Mouse (Mus musculus) intestine, postnatal 0 days (tissue): Measurements from ENCODE around the gene Shd. TPM values are rescaled to one million over a fixed set of nuclear protein-coding genes. Genes with fewer than 3 reads are reported as not detected.

Source experiments
- ATAC-seq: fragments of 200-750 bp; cut with Nextera tagmentation; 2 replicates; pipeline ENCODE4 v1.8.0; 2017; ENCODE audit warnings: mild to moderate bottlenecking, moderate TSS enrichment, moderate library complexity
- H3K27ac ChIP-seq: fragments of 300-500 bp; sonication (generic); 2 replicates; pipeline ENCODE4 v1.5.1; 2014; ENCODE audit warnings: mild to moderate bottlenecking, low read depth, low read length, moderate library complexity
- H3K27me3 ChIP-seq: fragments of 300-500 bp; sonication (generic); replicated peaks from 2 replicates; pipeline ENCODE4 v1.6.1; 2014; ENCODE audit warnings: low read length, mixed read lengths; ENCODE audit not compliant: control insufficient read depth, insufficient read depth
- H3K36me3 ChIP-seq: fragments of 300-500 bp; sonication (generic); 2 replicates; pipeline ENCODE4 v1.6.1; 2014; ENCODE audit warnings: mild to moderate bottlenecking, moderate library complexity; ENCODE audit not compliant: control insufficient read depth, insufficient read depth
- H3K4me1 ChIP-seq: fragments of 300-500 bp; sonication (generic); replicated peaks from 2 replicates; pipeline ENCODE4 v1.6.1; 2014; ENCODE audit warnings: antibody characterized with exemption, low read length, mixed read lengths; ENCODE audit not compliant: control insufficient read depth, insufficient read depth
- H3K4me2 ChIP-seq: fragments of 300-500 bp; sonication (generic); replicated peaks from 2 replicates; pipeline ENCODE4 v1.6.1; 2014; ENCODE audit warnings: low read depth, mild to moderate bottlenecking, moderate library complexity
- H3K4me3 ChIP-seq: fragments of 300-500 bp; sonication (generic); 2 replicates; pipeline ENCODE4 v1.5.1; 2014; ENCODE audit warnings: low read depth, low read length
- H3K9ac ChIP-seq: fragments of 300-500 bp; sonication (generic); 2 replicates; pipeline ENCODE4 v1.6.1; 2014; ENCODE audit warnings: mild to moderate bottlenecking, low read depth, low read length
- H3K9me3 ChIP-seq: fragments of 300-500 bp; sonication (generic); 2 replicates; pipeline ENCODE4 v1.6.1; 2016; ENCODE audit warnings: mixed run types; ENCODE audit not compliant: control insufficient read depth
- CTCF ChIP-seq: sonication (generic); IDR thresholded peaks from 2 replicates; pipeline ENCODE4 v1.5.1; 2016; ENCODE audit warnings: low read depth, mild to moderate bottlenecking, control low read depth, antibody characterized with exemption, moderate library complexity
- WGBS: fragments of 180-500 bp; shearing (Covaris S2); extraction: QIAGEN DNeasy Blood & Tissue Kit; methylation state at CpG from one replicate; pipeline ENCODE4 v1.1.7; 2014; 5-methylcytosine and 5-hydroxymethylcytosine counted together
- polyA plus RNA-seq: library from polyadenylated mRNA; unstranded; fragments of >200 nt; fragmentation: Nextera tagmentation; extraction: Ambion mirVana; gene quantifications from 2 replicates; pipeline ENCODE4 v1.2.1, GENCODE M21; 2015

Shd gene
- polyA plus RNA-seq, 1 experiment from 2014 or later, result 2.9 TPM

DNA sequence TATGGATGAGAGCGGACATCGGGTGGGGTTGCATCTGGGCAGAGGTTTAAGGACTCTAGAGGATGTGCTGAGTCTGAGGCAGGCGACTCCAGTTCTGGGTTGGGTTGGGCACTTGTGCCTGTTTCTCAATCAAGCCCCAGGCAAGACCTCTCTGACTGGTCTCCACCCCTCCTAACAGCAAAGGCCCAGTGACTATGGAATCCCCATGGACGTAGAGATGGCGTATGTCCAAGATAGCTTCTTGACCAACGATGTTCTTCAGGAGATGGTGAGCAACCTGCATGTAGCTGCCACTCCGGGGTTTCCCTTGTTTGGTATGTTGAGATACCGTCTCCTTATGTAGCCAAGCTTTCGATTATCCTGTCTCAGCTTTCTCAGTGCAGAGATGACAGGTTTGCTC, 45.0 kb downstream of the Shd start:
- no peak overlapping the region for H3K4me3 ChIP-seq
- no peak overlapping the region for H3K27ac ChIP-seq
- ATAC-seq, result no peak
- H3K9ac ChIP-seq, result no peak overlapping the region
- H3K4me1 ChIP-seq, result 0 out of 2 replicates have a peak, but pooled peaks cover 2% of the 10 kb centered on the region
- no peaks in the 10 kb centered on the region for H3K27me3 ChIP-seq
- H3K4me2 ChIP-seq, result no peak overlapping the region
- peaks cover 78% of the 10 kb centered on the region for H3K36me3 ChIP-seq
- H3K9me3 ChIP-seq, result no peaks in the 10 kb centered on the region
- no peak for TF ChIP-seq CTCF
- 89% methylated on average over 9 of the region's 9 CpGs for WGBS

GRCm38 (mm10) chr17:56016382-56016781, 46.1 kb downstream of the Shd start:
- H3K4me1 ChIP-seq, result no peaks in the 10 kb centered on the region
- no peak overlapping the region for H3K4me3 ChIP-seq
- no peak overlapping the region for H3K4me2 ChIP-seq
- H3K27me3 ChIP-seq, result no peaks in the 10 kb centered on the region
- TF ChIP-seq CTCF, result no peak
- peaks cover 79% of the 10 kb centered on the region for H3K36me3 ChIP-seq
- no peak for ATAC-seq
- H3K27ac ChIP-seq, result no peak overlapping the region
- WGBS, result 80% methylated on average over 8 of the region's 8 CpGs
- no peak overlapping the region for H3K9ac ChIP-seq
- H3K9me3 ChIP-seq, result no peaks in the 10 kb centered on the region

DNA sequence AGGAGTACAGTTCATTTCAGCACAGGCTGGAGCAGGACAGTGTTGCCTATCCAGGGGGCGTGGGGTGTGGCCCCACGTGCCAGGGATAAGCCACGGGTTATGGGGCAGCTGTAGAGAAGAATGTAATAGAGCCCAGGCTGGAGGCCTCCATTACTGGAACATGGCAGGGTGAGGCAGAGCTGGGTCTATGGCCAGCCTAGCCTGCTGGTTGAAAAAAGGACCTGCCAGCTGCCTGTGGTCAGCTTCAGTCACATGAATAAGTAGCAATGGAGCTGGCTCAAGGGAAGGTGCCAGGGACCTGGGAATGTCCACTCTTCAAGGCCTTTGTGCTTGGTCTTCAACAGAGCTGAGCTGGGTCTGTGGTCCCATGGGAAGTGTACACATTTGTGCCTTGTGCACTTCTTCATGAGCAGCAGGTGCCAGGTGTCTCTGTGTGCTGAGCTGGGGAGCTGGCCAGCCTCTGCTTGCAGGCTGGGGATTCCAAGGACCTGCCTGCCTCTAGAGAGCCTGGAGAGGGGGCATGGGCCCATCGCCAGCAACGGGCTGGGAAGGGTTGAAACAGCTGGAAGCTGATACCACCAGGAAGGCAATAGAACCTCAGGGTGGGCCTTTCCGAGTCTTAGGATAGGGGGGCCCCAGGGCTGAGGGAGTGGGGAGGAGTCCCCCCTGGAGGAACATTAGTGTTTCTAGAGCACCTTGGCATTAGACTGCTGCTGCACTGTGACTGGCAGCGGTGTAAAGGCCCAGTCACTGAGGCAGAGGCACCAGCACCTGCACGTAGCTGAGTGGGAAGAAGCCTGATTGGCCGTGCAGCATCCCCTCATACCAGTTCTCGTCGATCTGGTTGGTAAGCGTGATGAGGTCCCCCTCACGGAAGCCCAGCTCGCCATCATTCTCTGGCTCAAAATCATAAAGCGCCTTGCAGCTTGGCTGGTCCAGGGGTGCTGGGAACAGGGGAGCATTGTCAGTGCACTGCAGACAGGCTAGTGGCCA, 46.8 kb downstream of the Shd start:
- H3K4me2 ChIP-seq, result no peak overlapping the region
- H3K36me3 ChIP-seq, result peaks cover 72% of the 10 kb centered on the region

GRCm38 (mm10) chr17:56017848-56018247, 47.6 kb downstream of the Shd start:
- Histone ChIP-seq H3K9ac (no peak overlapping the region), H3K4me3 (no peak overlapping the region), H3K27me3 (no peaks in the 10 kb centered on the region), H3K36me3 (peaks cover 68% of the 10 kb centered on the region), H3K9me3 (no peaks in the 10 kb centered on the region), H3K4me1 (no peaks in the 10 kb centered on the region), H3K4me2 (no peak overlapping the region), H3K27ac (no peak overlapping the region)
- TF ChIP-seq CTCF, result no peak
- ATAC-seq, result no peak
- WGBS, result 89% methylated on average over 7 of the region's 7 CpGs

More for the DNA sequence above, 46.8 kb downstream of the Shd start:
- Histone ChIP-seq H3K27ac (no peak overlapping the region), H3K9me3 (no peaks in the 10 kb centered on the region), H3K27me3 (no peaks in the 10 kb centered on the region), H3K4me3 (no peak overlapping the region), H3K4me1 (no peaks in the 10 kb centered on the region), H3K9ac (no peak overlapping the region)
- no peak for TF ChIP-seq CTCF
- no peak for ATAC-seq
- WGBS, result 73% methylated on average over 15 of the region's 15 CpGs

DNA sequence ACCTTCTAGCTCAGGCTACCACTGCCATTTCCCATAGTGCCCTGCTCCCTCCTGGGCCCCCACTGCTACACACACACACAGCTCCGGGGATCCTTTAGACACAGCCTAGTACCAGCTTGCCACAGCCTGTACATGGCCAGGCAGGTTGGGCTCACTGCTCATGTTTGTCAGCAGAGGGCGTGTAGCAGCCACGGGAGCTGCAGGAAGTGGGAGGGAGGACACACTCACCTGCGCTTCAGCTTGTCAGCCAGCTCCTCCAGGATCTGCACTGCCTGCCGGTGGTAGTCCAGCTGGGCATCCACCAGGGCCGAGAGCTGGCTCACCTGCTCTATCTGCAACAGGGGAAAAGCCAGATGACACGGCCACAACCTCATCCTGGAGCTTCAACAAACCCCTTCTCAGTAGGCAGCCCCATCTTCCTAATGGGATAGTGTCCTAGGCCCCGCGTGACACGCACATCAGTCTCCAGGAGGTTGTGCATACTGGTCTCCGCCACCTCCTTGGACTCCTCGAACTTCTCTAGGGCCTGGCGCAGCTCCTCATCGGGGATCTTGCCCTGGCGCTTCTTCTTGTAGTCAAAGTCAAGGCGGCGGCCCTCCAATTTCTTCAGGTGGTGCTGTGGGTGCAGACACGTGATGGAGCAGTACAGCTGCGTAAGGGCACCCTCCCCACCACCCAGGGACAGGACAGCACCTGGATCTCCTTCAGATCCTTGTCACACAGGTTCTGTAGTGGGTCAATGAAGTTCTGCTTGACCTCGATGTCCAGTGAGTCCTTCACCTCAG, 48.3 kb downstream of the Shd start:
- no peak overlapping the region for H3K4me3 ChIP-seq
- WGBS, result 70% methylated on average over 20 of the region's 20 CpGs
- no peaks in the 10 kb centered on the region for H3K4me1 ChIP-seq
- peaks cover 61% of the 10 kb centered on the region for H3K36me3 ChIP-seq
- ATAC-seq, result peak; percentile 60
- TF ChIP-seq CTCF, result peak; percentile 82
- H3K27me3 ChIP-seq, result no peaks in the 10 kb centered on the region
- no peak overlapping the region for H3K9ac ChIP-seq
- no peaks in the 10 kb centered on the region for H3K9me3 ChIP-seq
- no peak overlapping the region for H3K27ac ChIP-seq
- H3K4me2 ChIP-seq, result no peak overlapping the region

DNA sequence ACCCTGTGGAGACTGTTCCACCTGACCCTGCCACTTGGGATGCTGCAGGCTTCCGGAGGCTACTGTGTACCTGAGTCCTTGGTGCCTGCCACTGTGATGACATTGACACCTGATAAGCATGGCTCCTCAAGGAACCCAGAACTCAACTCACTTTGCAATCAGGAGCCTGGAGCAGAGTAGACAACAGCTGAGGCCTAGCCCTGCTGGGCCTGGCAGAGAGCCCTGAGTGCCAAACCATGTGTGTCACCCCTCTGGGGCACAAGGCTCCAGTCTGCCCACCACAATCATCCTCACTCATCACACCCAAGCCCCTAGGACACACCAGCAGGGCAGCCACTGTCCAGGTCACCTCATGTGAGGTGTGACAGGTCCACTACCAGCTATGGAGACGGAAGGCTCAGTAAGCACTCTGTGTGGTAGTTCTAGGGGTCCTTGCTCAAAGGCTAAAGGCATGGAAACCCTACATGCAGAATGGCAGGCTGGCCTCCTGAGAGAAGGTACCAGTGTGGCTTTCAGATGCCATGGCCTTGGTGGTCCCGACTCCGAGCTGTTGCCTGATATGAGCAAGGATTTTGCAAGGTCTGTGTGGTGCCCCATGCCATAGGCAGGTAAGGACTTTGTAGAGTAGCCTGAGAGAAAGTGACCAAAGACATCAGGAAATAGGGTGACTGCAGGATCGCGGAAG, 50.3 kb downstream of the Shd start:
- ATAC-seq, result no peak
- WGBS, result 88% methylated on average over 6 of the region's 6 CpGs
- Histone ChIP-seq H3K27me3 (no peaks in the 10 kb centered on the region), H3K36me3 (peaks cover 50% of the 10 kb centered on the region), H3K9me3 (no peaks in the 10 kb centered on the region), H3K4me1 (no peaks in the 10 kb centered on the region), H3K27ac (no peak overlapping the region), H3K4me3 (no peak overlapping the region), H3K9ac (no peak overlapping the region), H3K4me2 (no peak overlapping the region)
- no peak for TF ChIP-seq CTCF
